Mouse (Mus musculus) spleen, adult 2 months (tissue): Measurements from ENCODE around the gene Il17c.

Source experiments
- CTCF ChIP-seq: fragments of 200-500 bp; IDR thresholded peaks from 2 replicates; pipeline ENCODE4 v1.5.1; 2011; ENCODE audit warnings: mild to moderate bottlenecking, inconsistent platforms; ENCODE audit not compliant: insufficient read depth, insufficient read length, insufficient replicate concordance; ENCODE audit errors: extremely low read depth
- POLR2A ChIP-seq: fragments of 200-500 bp; IDR thresholded peaks from 2 replicates; pipeline ENCODE4 v1.6.1; 2011; ENCODE audit warnings: low read depth, low read length, inconsistent platforms

- no peak for TF ChIP-seq CTCF
- TF ChIP-seq POLR2A = no peak
Observed at GRCm38 (mm10) chr8:122390758-122391157, 31.1 kb upstream of the Il17c start.
